Mouse (Mus musculus): Measurements from ENCODE around the gene Pdik1l. TPM values are rescaled to one million over a fixed set of nuclear protein-coding genes. Genes with fewer than 3 reads are reported as not detected.

Pdik1l gene
- 6.7 TPM for polyA plus RNA-seq (2014; fragmentation: Illumina TruSeq; extraction: RNeasy Lipid Tissue Mini Kit (QIAGEN cat#74804); ENCODE audit: low read depth, low replicate concordance)

DNA sequence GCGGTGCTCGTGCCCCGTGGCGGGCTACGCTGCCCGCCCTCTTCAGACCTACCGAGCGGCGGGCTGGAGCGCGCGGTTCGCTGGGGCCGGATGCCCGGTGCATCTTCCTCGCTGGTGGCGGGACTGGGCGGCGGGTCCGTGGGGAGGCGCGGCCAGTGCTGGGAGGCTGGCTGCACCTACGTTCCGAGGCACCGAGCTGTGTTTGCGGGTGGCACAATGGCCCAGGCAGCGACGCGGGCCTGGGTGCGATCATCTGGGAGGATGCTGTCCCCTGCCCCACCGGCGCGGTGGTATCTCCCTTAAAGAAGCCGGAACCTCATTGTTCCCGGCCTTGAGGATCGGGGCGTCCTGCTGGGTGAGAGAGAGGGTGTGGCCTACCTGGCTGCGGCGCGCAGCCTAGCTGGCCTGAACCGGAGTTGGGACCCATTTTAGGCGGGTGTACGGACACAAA, at the start of gene Pdik1l:
Pdik1l (minus strand) TSS at position 321 of the 451 bp plus-strand sequence.

DNA sequence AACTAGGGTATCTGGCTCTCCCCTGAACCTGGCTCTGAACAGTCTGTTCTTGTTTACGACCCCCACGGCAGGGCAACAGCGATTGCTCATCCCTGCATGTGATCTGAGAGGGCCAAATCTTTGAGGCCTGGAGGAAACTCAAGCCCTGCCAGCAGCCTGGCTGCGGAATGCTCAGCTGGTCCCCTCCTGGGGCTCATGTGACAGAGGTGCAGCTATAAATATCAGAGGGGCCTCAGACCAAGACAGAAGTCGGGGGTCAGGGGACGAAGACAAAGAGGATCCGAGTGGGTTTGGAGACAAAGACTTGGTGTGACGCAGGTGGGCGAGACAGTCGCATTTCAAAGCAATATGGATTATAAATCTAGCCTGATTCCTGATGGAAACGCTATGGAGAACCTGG, 27.2 kb upstream of the Pdik1l start, which contains the start of gene Trim63:
Trim63 (plus strand) TSS at position 245 of the 400 bp plus-strand sequence.

DNA sequence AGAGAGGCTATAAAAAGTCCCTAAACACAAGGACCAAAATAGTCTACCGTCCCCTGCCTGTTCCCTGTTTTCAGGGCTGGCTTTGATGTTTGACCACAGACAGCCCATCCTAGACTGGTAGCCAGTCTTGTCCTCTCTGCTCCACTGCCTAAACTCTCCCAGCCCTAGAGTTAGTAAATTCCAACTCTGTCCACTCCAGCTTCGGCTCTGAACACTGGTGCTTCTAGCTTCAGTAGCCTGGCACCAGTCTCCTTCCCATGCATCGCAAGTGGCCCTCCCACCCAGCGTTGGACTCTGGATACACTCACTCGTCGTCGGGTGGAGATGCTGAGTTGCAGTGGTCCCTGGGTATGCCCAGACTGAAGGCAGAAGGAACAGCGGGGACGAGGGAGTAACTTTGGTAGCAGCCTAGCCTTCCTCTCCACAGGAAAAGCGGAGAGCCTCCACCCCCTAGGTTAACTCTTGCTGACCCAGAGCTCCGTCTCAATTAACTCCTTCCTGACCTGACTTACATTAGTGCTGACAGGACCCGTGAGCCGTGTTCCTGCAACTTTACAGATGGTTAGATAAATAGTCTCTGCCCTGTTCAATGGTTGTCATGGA, 33.9 kb downstream of the Pdik1l start, which contains the start of gene Grrp1:
Grrp1 (minus strand) TSS at position 385 of the 603 bp plus-strand sequence.

DNA sequence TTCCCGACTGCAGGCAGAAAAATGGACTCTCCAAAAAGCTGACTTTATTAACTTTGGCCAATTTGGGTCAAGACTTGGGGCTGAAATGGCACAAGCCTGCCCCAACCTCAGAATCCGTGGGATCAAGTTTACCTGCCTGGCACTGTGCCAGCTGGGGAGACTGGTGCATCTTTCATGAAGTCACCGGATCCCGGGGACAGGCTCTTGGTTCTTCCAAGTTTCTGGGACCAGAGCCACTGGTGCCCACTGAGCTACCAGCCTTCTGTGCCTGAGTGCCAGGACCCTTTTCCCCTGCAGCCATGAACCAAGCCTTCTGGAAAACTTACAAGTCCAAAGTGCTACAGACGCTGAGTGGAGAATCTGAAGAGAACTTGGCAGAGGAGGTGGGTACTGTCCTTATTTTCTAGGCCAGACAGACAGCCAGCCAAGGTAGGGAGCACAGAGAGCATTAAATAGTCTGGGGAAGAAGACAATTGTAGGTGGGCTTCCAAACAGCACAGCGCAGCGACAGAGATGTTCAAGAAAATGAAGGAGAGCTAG, 40.9 kb downstream of the Pdik1l start, which contains the start of gene Gm30191:
Gm30191 (plus strand) TSS at position 217 of the 540 bp plus-strand sequence.

DNA sequence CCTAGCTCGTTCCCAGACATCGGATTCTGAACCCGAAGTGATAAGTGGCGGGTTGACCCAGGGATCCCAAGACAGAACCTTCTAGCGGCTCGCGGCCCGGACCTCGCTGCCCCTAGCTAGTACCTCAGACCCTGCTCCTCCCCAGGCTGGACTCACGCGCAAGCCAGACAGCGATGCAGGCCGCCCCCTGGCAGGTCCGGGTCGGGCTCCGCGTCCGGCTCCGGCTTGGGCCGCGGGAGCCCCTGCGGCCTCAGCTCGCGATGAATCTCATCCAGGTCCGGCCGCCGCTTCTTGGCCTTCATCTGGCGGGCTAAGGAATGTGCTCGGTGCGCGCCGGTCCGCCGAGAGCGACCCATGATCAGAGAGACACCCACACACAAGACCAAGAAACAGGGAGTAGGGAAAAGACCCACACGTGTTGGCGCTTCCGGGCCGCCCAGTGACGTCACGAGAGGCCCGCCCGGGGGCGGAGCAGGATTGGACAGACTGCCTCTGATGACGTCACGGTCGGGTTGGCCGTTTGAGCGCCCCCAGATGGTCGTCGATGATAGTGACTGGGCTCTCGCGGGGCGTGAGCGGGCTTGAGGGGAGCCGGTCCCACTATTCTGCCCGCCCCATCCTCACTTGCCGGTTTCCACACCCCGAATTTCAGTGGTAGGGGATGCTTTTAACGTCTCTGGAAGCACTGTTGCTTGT, 42.4 kb downstream of the Pdik1l start, which contains the start of gene Zfp593:
Zfp593 (minus strand) TSS at position 445 of the 696 bp plus-strand sequence.

DNA sequence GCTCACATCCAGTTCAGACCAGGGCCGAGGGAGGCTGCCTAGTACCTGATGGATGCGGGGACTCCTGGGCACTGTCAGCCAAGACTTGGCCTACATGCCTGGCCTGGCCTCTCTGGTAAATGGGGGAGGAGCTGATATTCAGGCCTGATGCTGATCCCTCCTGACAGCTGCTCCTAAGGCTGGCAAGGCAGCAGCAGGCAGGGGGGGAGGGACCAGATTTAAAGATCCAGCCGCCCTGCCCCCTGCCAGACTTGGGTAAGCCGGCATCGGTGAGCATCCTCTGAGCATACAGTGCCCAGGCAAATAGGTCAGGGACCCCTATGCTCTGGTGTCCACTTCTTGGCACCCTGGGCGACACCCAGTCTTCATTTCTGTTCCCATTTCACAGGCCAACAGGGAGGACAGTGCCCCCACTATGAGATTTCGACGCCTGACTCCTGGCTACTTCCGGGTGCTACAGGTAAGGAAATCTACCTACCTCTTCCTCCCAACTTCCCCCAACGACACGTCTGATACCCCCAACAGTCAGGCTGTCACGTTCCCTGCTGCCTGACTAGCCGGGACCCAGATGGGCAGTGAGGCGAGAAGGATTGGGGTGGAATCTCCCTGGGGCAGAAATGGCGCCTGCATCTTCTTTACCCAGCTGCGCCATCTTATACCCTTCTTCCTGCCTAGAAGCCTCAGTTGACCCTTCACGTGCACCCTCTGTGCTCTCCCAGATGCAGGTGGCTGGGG, 44.0 kb downstream of the Pdik1l start, which contains the start of gene E130218I03Rik:
E130218I03Rik (plus strand) TSS at position 147 of the 735 bp plus-strand sequence.

DNA sequence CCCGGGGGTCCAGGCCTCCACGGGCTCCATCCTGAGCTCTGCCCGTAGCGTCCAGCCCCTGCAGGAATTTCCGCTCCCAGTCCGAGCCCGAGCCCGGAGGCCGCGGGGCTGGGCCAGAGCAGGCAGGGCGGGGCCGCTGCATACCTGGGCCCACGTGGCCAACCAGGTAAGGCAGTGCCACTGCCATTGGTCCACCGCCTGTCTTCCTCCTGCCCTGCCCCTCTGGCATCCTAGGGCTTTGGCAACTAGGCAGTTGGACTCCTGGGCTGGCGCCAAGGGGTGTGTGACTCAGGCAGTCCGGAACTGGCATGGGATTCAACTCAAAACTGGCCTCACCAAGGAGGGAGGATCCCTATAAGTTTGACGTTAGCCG, 49.4 kb downstream of the Pdik1l start, which contains the start of gene Cnksr1:
Cnksr1 (minus strand) TSS at position 121 of the 373 bp plus-strand sequence.

DNA sequence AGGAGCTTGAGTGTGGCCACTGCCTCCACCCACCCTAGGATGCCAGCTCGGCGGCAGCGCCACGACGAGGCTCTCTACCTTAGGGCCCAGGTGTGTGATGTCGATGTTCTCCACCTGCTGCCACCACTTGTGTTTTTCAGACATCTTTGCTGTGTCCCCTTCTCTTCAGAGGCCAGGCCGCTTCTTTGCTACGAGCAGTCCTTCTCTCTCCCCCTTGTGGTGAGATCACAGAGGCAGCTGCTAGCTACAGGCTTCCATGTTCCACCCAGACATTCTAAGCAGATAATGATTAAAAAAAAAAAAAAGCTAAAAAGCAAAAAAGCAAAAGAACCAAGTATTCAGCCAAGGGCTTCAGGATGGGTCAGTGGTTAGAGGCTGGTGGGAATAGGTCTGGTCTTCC, 60.5 kb downstream of the Pdik1l start, which contains the start of gene Catsper4:
Catsper4 (minus strand) TSS at position 190 of the 400 bp plus-strand sequence.

Other genes starting within 250 kb of the Pdik1l start
- gene Zfp683, start 234.1 kb downstream of the Pdik1l start, polyA plus RNA-seq (2014; fragmentation: Illumina TruSeq; extraction: RNeasy Lipid Tissue Mini Kit (QIAGEN cat#74804); ENCODE audit: low read depth, low replicate concordance): 0.56 TPM
- gene Crybg2, start 227.1 kb downstream of the Pdik1l start, polyA plus RNA-seq (2014; fragmentation: Illumina TruSeq; extraction: RNeasy Lipid Tissue Mini Kit (QIAGEN cat#74804); ENCODE audit: low read depth, low replicate concordance): 3.0 TPM
- gene Cd52, start 192.8 kb downstream of the Pdik1l start, polyA plus RNA-seq (2014; fragmentation: Illumina TruSeq; extraction: RNeasy Lipid Tissue Mini Kit (QIAGEN cat#74804); ENCODE audit: low read depth, low replicate concordance): 3,973 TPM
- 23.7 TPM for gene Ubxn11, start 185.3 kb downstream of the Pdik1l start, polyA plus RNA-seq (2014; fragmentation: Illumina TruSeq; extraction: RNeasy Lipid Tissue Mini Kit (QIAGEN cat#74804); ENCODE audit: low read depth, low replicate concordance)
- 448 TPM for gene Sh3bgrl3, start 159.1 kb downstream of the Pdik1l start, polyA plus RNA-seq (2014; fragmentation: Illumina TruSeq; extraction: RNeasy Lipid Tissue Mini Kit (QIAGEN cat#74804); ENCODE audit: low read depth, low replicate concordance)
- gene Cep85, start 100.8 kb downstream of the Pdik1l start, polyA plus RNA-seq (2014; fragmentation: Illumina TruSeq; extraction: RNeasy Lipid Tissue Mini Kit (QIAGEN cat#74804); ENCODE audit: low read depth, low replicate concordance): 23.1 TPM
- not detected for gene Gm7534, start 84.9 kb downstream of the Pdik1l start, polyA plus RNA-seq (2014; fragmentation: Illumina TruSeq; extraction: RNeasy Lipid Tissue Mini Kit (QIAGEN cat#74804); ENCODE audit: low read depth, low replicate concordance)
- gene Catsper4, start 60.5 kb downstream of the Pdik1l start, polyA plus RNA-seq (2014; fragmentation: Illumina TruSeq; extraction: RNeasy Lipid Tissue Mini Kit (QIAGEN cat#74804); ENCODE audit: low read depth, low replicate concordance): 1.6 TPM
- 8.3 TPM for gene Cnksr1, start 49.5 kb downstream of the Pdik1l start, polyA plus RNA-seq (2014; fragmentation: Illumina TruSeq; extraction: RNeasy Lipid Tissue Mini Kit (QIAGEN cat#74804); ENCODE audit: low read depth, low replicate concordance)
- not detected for gene E130218I03Rik, start 44.2 kb downstream of the Pdik1l start, polyA plus RNA-seq (2014; fragmentation: Illumina TruSeq; extraction: RNeasy Lipid Tissue Mini Kit (QIAGEN cat#74804); ENCODE audit: low read depth, low replicate concordance)
- gene Zfp593, start 42.3 kb downstream of the Pdik1l start, polyA plus RNA-seq (2014; fragmentation: Illumina TruSeq; extraction: RNeasy Lipid Tissue Mini Kit (QIAGEN cat#74804); ENCODE audit: low read depth, low replicate concordance): 8.1 TPM
- not detected for gene Gm30191, start 41.0 kb downstream of the Pdik1l start, polyA plus RNA-seq (2014; fragmentation: Illumina TruSeq; extraction: RNeasy Lipid Tissue Mini Kit (QIAGEN cat#74804); ENCODE audit: low read depth, low replicate concordance)
- gene Grrp1, start 33.8 kb downstream of the Pdik1l start, polyA plus RNA-seq (2014; fragmentation: Illumina TruSeq; extraction: RNeasy Lipid Tissue Mini Kit (QIAGEN cat#74804); ENCODE audit: low read depth, low replicate concordance): 7.4 TPM
- 1.4 TPM for gene Trim63, start 27.2 kb upstream of the Pdik1l start, polyA plus RNA-seq (2014; fragmentation: Illumina TruSeq; extraction: RNeasy Lipid Tissue Mini Kit (QIAGEN cat#74804); ENCODE audit: low read depth, low replicate concordance)
- gene Slc30a2, start 55.3 kb upstream of the Pdik1l start, polyA plus RNA-seq (2014; fragmentation: Illumina TruSeq; extraction: RNeasy Lipid Tissue Mini Kit (QIAGEN cat#74804); ENCODE audit: low read depth, low replicate concordance): 65.8 TPM
- gene Extl1, start 96.0 kb upstream of the Pdik1l start, polyA plus RNA-seq (2014; fragmentation: Illumina TruSeq; extraction: RNeasy Lipid Tissue Mini Kit (QIAGEN cat#74804); ENCODE audit: low read depth, low replicate concordance): 2.0 TPM
- 45.9 TPM for gene Pafah2, start 108.4 kb upstream of the Pdik1l start, polyA plus RNA-seq (2014; fragmentation: Illumina TruSeq; extraction: RNeasy Lipid Tissue Mini Kit (QIAGEN cat#74804); ENCODE audit: low read depth, low replicate concordance)
- 45.8 TPM for gene Stmn1, start 180.4 kb upstream of the Pdik1l start, polyA plus RNA-seq (2014; fragmentation: Illumina TruSeq; extraction: RNeasy Lipid Tissue Mini Kit (QIAGEN cat#74804); ENCODE audit: low read depth, low replicate concordance)
- gene Paqr7, start 208.8 kb upstream of the Pdik1l start, polyA plus RNA-seq (2014; fragmentation: Illumina TruSeq; extraction: RNeasy Lipid Tissue Mini Kit (QIAGEN cat#74804); ENCODE audit: low read depth, low replicate concordance): 15.9 TPM
- 0.57 TPM for gene Aunip, start 223.1 kb upstream of the Pdik1l start, polyA plus RNA-seq (2014; fragmentation: Illumina TruSeq; extraction: RNeasy Lipid Tissue Mini Kit (QIAGEN cat#74804); ENCODE audit: low read depth, low replicate concordance)
- 91.0 TPM for gene Mtfr1l, start 247.5 kb upstream of the Pdik1l start, polyA plus RNA-seq (2014; fragmentation: Illumina TruSeq; extraction: RNeasy Lipid Tissue Mini Kit (QIAGEN cat#74804); ENCODE audit: low read depth, low replicate concordance)